Mouse (Mus musculus): ENCODE measurements around the gene Gm45521.

The Gm45521 gene

DNA sequence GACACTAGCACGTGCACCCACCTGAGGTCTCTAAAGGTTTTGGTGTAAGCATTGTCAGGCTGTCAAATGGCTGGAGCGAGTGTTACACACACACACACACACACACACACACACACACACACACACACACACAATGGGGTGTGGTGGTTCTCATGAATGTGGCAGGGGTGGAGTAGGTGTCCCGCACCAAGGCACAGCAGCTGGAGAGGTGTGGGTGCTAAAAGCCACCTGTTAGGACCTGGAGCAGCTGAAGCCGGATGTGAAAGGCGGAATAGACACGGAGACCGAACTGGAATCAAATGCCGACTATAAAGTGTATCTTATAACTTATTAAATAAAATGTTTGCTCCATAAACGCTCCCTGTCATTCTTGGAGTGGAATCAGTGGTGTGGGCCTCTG, 5.9 kb upstream of the Gm45521 start:
- intact Hi-C loops (cut with DNase I) = no loop called here

DNA sequence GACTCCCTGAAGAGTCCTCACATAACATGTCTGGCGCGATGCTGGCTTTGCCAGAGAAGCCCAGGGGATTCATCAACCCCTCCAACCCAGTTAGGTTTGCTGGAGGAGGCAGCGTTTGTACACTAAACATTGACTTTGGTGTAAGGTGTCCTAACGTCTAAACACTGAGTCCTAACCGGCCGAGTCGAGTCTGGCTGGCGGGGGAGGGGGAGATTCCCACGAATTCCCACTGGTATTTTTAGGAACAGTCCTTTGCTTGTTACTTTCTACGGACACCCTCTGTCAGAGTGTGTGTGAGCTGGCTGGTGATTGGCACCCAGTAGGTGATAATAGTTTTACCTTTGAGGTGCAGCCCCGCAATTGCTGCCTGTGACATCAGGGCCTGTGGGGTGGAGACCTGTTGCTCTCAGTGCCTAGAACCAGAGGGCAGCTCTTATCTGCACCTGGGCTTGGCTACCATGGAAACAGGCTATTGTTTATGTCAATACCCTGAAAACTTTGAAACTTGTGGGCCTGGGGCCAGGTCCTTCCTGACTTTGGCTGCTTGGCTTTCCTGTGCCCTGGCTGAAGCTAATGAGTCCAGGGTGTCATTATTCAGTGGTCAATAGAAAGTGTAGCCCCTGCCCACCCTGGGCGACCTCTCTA, 4.4 kb upstream of the Gm45521 start:
- intact Hi-C loops (cut with DNase I) = no loop called here

DNA sequence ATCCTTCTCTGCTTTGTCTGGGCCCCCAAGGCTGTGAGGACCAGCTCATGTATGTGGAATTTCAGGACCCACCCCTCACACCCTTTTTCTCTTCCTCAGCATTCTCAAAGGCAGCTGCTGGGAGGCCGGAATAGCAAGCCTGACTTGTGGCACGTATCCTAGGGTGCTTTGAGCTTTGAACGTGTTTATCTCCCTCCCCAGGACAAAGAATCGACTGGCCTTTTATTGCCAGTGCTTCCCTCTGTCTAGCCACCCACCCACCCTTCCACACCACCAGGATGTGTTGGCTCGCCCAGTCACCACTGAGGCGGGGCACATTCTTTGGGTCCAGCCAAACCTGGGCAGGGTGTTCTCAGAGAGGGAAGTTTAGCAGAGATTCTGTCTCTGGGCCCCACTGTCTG, 3.0 kb upstream of the Gm45521 start:
- intact Hi-C loops (cut with DNase I) = no loop called here

GRCm38 (mm10) chr14:7956427-7956826, 661 bp upstream of the Gm45521 start:
- intact Hi-C loops (cut with DNase I) = no loop called here

- intact Hi-C loops (cut with DNase I) = loop anchor here (10.0 kb wide), 1 partner anchor 84 kb away; no protein-coding TSS in a partner anchor
Measured at GRCm38 (mm10) chr14:7960616-7961015, 3.5 kb downstream of the Gm45521 start.

GRCm38 (mm10) chr14:7961714-7962113, 4.6 kb downstream of the Gm45521 start:
- intact Hi-C loops (cut with DNase I) = loop anchor here (10.0 kb wide), 1 partner anchor 83 kb away; no protein-coding TSS in a partner anchor

DNA sequence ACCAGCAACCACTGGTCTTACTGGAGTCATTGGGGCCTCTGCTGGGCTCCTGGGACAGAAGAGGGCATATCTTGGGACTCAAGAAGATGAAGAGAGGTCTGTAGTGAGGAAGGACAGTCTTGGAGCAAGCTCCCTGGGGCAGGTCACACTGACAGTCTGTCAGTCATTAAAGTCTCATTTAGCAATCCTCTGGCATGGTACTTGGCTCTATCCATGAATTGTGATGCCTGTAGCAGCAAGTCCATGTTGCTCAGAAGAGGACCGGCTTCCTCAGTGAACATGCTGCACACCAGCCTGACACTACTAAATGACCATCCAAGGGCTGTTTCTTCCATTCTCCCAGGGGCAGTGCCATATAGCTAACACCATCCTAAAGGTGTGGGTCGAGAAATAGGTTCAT, 5.5 kb downstream of the Gm45521 start:
- intact Hi-C loops (cut with DNase I) = loop anchor here (10.0 kb wide), 1 partner anchor 82 kb away; no protein-coding TSS in a partner anchor

DNA sequence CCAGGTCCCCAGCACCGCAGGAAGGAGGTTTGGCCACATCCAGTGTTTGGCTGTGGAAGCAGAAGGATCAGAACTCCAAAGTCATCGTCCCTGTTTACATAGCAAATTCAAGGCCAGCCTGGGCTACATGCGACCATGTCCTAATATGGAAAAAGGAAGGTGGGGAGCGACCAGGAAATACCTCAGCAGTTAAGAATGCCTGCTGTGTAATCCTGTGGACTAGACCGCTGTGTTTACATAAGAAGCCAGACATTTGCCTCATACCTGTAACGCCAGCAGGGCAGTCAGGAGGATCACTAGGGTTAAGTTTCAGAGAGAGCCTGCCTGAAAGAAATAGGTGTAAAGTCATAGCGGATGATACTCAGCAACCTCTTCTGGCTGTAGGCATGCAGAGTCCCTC, 6.1 kb downstream of the Gm45521 start:
- intact Hi-C loops (cut with DNase I) = loop anchor here (10.0 kb wide), 1 partner anchor 82 kb away; no protein-coding TSS in a partner anchor

GRCm38 (mm10) chr14:7964219-7964889, 7.3 kb downstream of the Gm45521 start:
- intact Hi-C loops (cut with DNase I) = loop anchor here (1.0 to 10.0 kb wide), 2 partner anchors 32 to 80 kb away; no protein-coding TSS in a partner anchor

DNA sequence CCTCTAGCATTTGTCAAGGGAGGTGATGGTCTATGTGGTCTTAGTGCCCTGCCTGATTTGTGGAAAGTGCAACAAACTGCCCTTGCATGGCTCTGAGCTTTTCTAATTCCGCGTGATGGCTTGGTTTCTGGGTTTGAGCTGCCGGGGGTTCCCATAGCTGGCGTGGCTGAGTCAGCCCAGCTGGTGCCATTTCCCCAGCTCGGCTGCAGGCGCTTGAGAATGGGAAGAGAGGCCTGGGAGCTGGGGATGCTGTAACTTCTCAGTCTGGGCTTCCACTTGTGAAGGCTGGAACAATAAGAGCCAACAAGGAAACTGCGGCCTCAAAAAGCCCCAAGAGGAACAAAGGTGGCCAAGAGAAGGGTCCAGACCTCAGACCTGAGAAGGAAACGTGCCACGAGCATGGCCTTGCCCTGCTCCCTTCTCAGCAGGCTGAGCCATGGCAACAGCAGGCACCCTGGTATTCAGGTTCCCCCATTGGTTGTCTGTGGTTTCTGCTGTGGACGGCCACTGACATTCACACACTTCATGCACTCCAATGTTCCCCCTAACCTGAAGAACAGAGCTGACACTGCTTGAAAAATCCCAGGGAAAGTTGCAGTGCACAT, 14.9 kb downstream of the Gm45521 start:
- intact Hi-C loops (cut with DNase I) = no loop called here

DNA sequence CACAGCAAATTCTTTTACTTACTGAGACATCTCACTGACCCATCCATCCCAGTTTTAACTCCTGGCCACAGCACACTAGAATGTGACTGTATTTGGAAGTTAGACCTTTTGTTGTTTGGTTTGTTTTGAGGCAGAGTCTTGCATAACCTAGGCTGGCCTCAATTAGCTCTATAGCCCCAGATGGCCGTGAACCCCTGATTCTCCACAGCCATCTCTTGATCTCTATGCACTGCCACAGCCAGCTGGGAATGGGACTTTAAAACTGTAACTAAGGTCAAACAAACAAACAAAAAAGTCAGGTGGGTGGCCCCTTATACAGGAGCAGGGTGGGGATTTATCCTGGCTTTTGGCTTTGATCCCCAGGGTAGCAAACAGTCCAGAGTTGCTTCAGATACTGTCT, 17.6 kb downstream of the Gm45521 start:
- intact Hi-C loops (cut with DNase I) = no loop called here

GRCm38 (mm10) chr14:7975177-7975576, 18.1 kb downstream of the Gm45521 start:
- intact Hi-C loops (cut with DNase I) = no loop called here

DNA sequence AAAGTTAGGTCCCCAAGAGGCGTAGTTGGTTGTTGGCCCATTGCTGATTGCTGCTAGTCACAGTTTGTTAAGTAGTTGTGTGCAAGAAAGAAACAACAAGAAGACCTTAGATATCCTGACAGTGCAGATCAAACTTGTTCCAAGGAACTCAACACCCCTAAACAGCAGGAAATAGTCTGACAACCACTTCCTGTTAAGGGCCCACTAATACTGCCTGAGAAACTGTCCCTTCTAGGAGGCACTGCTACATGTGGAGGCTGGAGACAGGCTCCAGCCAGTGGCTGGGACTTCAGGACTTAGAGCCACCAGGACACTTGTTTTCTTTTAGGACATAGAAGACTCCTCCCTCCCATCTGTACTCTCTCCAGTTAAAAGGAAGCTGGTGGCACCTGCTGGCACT, 20.4 kb downstream of the Gm45521 start:
- intact Hi-C loops (cut with DNase I) = no loop called here

DNA sequence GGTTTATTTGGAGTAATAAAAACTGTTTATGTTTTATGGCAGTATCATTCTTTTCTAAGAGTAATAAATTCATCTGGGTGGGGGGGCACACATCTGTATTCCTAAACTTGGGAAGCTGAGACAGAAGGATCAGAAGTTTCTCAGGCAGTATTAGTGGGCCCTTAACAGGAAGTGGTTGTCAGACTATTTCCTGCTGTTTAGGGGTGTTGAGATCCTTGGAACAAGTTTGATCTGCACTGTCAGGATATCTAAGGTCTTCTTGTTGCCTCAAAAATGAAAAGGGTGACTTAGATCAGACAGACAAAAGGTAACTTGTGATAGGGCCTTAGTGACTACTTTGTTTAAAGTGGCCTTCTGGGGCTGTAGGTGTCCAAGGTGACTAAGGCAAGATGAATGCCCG, 21.1 kb downstream of the Gm45521 start:
- intact Hi-C loops (cut with DNase I) = no loop called here

GRCm38 (mm10) chr14:7981226-7981625, 24.1 kb downstream of the Gm45521 start:
- intact Hi-C loops (cut with DNase I) = no loop called here

GRCm38 (mm10) chr14:7986913-7987312, 29.8 kb downstream of the Gm45521 start:
- intact Hi-C loops (cut with DNase I) = no loop called here

GRCm38 (mm10) chr14:7989371-7989770, 32.3 kb downstream of the Gm45521 start:
- intact Hi-C loops (cut with DNase I) = no loop called here

DNA sequence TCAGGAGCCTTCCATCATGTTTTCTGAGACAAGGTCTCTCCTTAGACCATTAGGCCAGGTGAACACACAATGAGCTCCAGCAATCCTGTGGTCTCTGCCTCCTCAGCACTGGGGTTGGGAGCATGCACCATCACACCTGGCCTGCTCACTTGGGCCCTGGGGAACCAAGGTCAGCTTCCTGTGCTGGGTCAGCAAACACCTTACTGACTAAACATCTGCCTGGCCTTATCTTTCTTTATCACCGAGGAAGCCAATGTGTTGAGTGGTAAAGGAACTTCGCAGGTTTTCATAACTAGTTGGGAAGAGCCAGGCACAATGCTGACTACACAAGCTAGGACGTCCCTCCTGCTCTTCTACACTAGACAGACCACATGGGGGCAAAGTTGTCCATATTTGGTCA, 32.9 kb downstream of the Gm45521 start:
- intact Hi-C loops (cut with DNase I) = no loop called here

GRCm38 (mm10) chr14:7991108-7991776, 34.2 kb downstream of the Gm45521 start:
- intact Hi-C loops (cut with DNase I) = no loop called here

DNA sequence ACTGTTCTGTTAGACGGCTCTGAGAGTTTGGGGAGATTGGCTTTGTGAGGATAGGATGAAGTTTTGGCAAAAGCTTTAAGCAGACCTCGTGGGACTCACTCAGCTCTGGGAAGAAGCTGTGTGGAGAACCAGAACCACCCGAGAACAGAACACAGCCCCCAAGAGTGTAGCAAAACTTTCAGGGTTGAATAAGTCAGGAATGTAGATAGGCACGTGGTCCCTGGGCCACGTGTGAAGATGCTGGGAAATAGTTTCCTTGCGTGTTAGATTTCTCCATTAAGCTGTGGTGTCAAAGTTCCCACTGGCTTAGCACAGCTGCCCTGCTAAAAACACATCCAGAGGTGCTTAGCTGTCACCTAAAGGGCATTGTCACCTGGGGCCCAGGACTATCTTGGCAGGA, 35.1 kb downstream of the Gm45521 start:
- intact Hi-C loops (cut with DNase I) = no loop called here

- intact Hi-C loops (cut with DNase I) = loop anchor here (2.0 kb wide), 1 partner anchor 178 kb away; the partner anchor contains the start of gene Flnb
Measured at GRCm38 (mm10) chr14:7994271-7994767, 37.2 kb downstream of the Gm45521 start, which contains the start of gene Dnase1l3. Gene Dnase1l3, minus strand, starts transcription at chr14:7994573.

Data from adrenal gland (tissue).